Mouse (Mus musculus): ENCODE measurements around the gene Ptov1. TPM values are rescaled to one million over a fixed set of nuclear protein-coding genes. Genes with fewer than 3 reads are reported as not detected.
A peak's percentile ranks its signal among the peaks of the same experiment; 100 is the strongest.

The Ptov1 gene
- total and polyA plus RNA-seq, 3 experiments = 33.2 to 145 (median 75.4) TPM

GRCm38 (mm10) chr7:44863210-44863609 lies 6.4 kb downstream of the Ptov1 start:
- Histone ChIP-seq H3K36me3 (replicated peaks) (peaks cover 96% of the 10 kb centered on the region), H3K27me3 (ENCODE audit: insufficient read depth, low read length) (no peaks in the 10 kb centered on the region), H3K4me3 (ENCODE audit: low read depth, low read length) (no peak overlapping the region), H3K9me3 (replicated peaks) (peaks cover 4% of the 10 kb centered on the region; the same call in 1 of the 2 replicates), H3K4me1 (ENCODE audit: insufficient read depth, low read depth, low read length) (peaks cover 86% of the 10 kb centered on the region)
- no peak for ATAC-seq (ENCODE audit: extremely low read depth, insufficient number of reproducible peaks, low FRiP score, poor library complexity, severe bottlenecking)
- DNase-seq (ENCODE audit: low spot score) = no peak
- TF ChIP-seq CTCF (IDR thresholded peaks at IDR 0.05; ENCODE audit: low read depth, low read length) (no peak), GATA1 (IDR thresholded peaks at IDR 0.05; ENCODE audit: borderline replicate concordance, low read length) (no peak), TAL1 (conservative IDR thresholded peaks at IDR 0.05; ENCODE audit: low read depth, low read length) (no peak), GATA2 (IDR thresholded peaks at IDR 0.05; ENCODE audit: borderline replicate concordance, low read depth, low read length) (no peak), POLR2AphosphoS5 (IDR thresholded peaks at IDR 0.05; ENCODE audit: insufficient replicate concordance, low read depth, low read length) (no peak)

- no peak for ATAC-seq (ENCODE audit: extremely low read depth, insufficient number of reproducible peaks, low FRiP score, poor library complexity, severe bottlenecking)
- no peak for DNase-seq (ENCODE audit: low spot score)
- Histone ChIP-seq H3K27me3 (ENCODE audit: insufficient read depth, low read length) (no peaks in the 10 kb centered on the region), H3K4me1 (ENCODE audit: insufficient read depth, low read depth, low read length) (peaks cover 84% of the 10 kb centered on the region), H3K4me3 (ENCODE audit: low read depth, low read length) (no peak overlapping the region), H3K9me3 (replicated peaks) (peaks cover 4% of the 10 kb centered on the region; the same call in 1 of the 2 replicates), H3K36me3 (replicated peaks) (peaks cover 92% of the 10 kb centered on the region)
- TF ChIP-seq POLR2AphosphoS5 (IDR thresholded peaks at IDR 0.05; ENCODE audit: insufficient replicate concordance, low read depth, low read length) (no peak), GATA1 (IDR thresholded peaks at IDR 0.05; ENCODE audit: borderline replicate concordance, low read length) (no peak), CTCF (IDR thresholded peaks at IDR 0.05; ENCODE audit: low read depth, low read length) (no peak), GATA2 (IDR thresholded peaks at IDR 0.05; ENCODE audit: borderline replicate concordance, low read depth, low read length) (no peak), TAL1 (conservative IDR thresholded peaks at IDR 0.05; ENCODE audit: low read depth, low read length) (no peak)
Observed at GRCm38 (mm10) chr7:44862434-44862833, 7.2 kb downstream of the Ptov1 start.

- peaks cover 4% of the 10 kb centered on the region; the same call in 1 of the 2 replicates for H3K9me3 ChIP-seq (replicated peaks)
- H3K27me3 ChIP-seq (ENCODE audit: insufficient read depth, low read length) = no peaks in the 10 kb centered on the region
- DNase-seq (ENCODE audit: low spot score) (no peak), ATAC-seq (ENCODE audit: extremely low read depth, insufficient number of reproducible peaks, low FRiP score, poor library complexity, severe bottlenecking) (no peak)
- H3K4me1 ChIP-seq (ENCODE audit: insufficient read depth, low read depth, low read length) = peaks cover 82% of the 10 kb centered on the region
- H3K4me3 ChIP-seq (ENCODE audit: low read depth, low read length) = no peak overlapping the region; the same call in 1 of the 2 replicates
- TF ChIP-seq POLR2AphosphoS5 (IDR thresholded peaks at IDR 0.05; ENCODE audit: insufficient replicate concordance, low read depth, low read length) (no peak), TAL1 (conservative IDR thresholded peaks at IDR 0.05; ENCODE audit: low read depth, low read length) (no peak), CTCF (IDR thresholded peaks at IDR 0.05; ENCODE audit: low read depth, low read length) (no peak), GATA1 (IDR thresholded peaks at IDR 0.05; ENCODE audit: borderline replicate concordance, low read length) (no peak), GATA2 (IDR thresholded peaks at IDR 0.05; ENCODE audit: borderline replicate concordance, low read depth, low read length) (no peak)
- H3K36me3 ChIP-seq (replicated peaks) = peaks cover 83% of the 10 kb centered on the region
Observed at GRCm38 (mm10) chr7:44861429-44861816, 8.2 kb downstream of the Ptov1 start.

- peaks cover 77% of the 10 kb centered on the region for H3K36me3 ChIP-seq (replicated peaks)
- H3K4me3 ChIP-seq (ENCODE audit: low read depth, low read length) = no peak overlapping the region
- H3K4me1 ChIP-seq (ENCODE audit: insufficient read depth, low read depth, low read length) = peaks cover 80% of the 10 kb centered on the region
- TF ChIP-seq TAL1 (conservative IDR thresholded peaks at IDR 0.05; ENCODE audit: low read depth, low read length) = no peak
- TF ChIP-seq CTCF (IDR thresholded peaks at IDR 0.05; ENCODE audit: low read depth, low read length) = peak; percentile 95
- TF ChIP-seq GATA2 (IDR thresholded peaks at IDR 0.05; ENCODE audit: borderline replicate concordance, low read depth, low read length) = no peak
- ATAC-seq (ENCODE audit: extremely low read depth, insufficient number of reproducible peaks, low FRiP score, poor library complexity, severe bottlenecking) (0 out of 2 replicates have a peak, but pooled peaks have one; percentile 16), DNase-seq (ENCODE audit: low spot score) (peak; percentile 61)
- no peaks in the 10 kb centered on the region for H3K27me3 ChIP-seq (ENCODE audit: insufficient read depth, low read length)
- H3K9me3 ChIP-seq (replicated peaks) = peaks cover 4% of the 10 kb centered on the region; the same call in 1 of the 2 replicates
Observed at GRCm38 (mm10) chr7:44860576-44861428, 8.8 kb downstream of the Ptov1 start.

- peaks cover 77% of the 10 kb centered on the region for H3K36me3 ChIP-seq (replicated peaks)
- peaks cover 80% of the 10 kb centered on the region for H3K4me1 ChIP-seq (ENCODE audit: insufficient read depth, low read depth, low read length)
- peaks cover 4% of the 10 kb centered on the region; the same call in 1 of the 2 replicates for H3K9me3 ChIP-seq (replicated peaks)
- no peak for ATAC-seq (ENCODE audit: extremely low read depth, insufficient number of reproducible peaks, low FRiP score, poor library complexity, severe bottlenecking)
- DNase-seq (ENCODE audit: low spot score) = no peak
- H3K27me3 ChIP-seq (ENCODE audit: insufficient read depth, low read length) = no peaks in the 10 kb centered on the region
- no peak for TF ChIP-seq POLR2AphosphoS5 (IDR thresholded peaks at IDR 0.05; ENCODE audit: insufficient replicate concordance, low read depth, low read length)
- H3K4me3 ChIP-seq (ENCODE audit: low read depth, low read length) = no peak overlapping the region
Observed at GRCm38 (mm10) chr7:44859896-44860295, 9.7 kb downstream of the Ptov1 start.

GRCm38 (mm10) chr7:44857905-44858304 lies 11.7 kb downstream of the Ptov1 start:
- Histone ChIP-seq H3K27me3 (ENCODE audit: insufficient read depth, low read length) (no peaks in the 10 kb centered on the region), H3K4me3 (ENCODE audit: low read depth, low read length) (peak overlapping the region; percentile 86), H3K36me3 (replicated peaks) (peaks cover 77% of the 10 kb centered on the region), H3K9me3 (replicated peaks) (peaks cover 11% of the 10 kb centered on the region), H3K4me1 (ENCODE audit: insufficient read depth, low read depth, low read length) (peaks cover 81% of the 10 kb centered on the region)
- ATAC-seq (ENCODE audit: extremely low read depth, insufficient number of reproducible peaks, low FRiP score, poor library complexity, severe bottlenecking) (peak; percentile 26; the same call in 1 of the 2 replicates), DNase-seq (ENCODE audit: low spot score) (peak; percentile 69)
- no peak for TF ChIP-seq CTCF (IDR thresholded peaks at IDR 0.05; ENCODE audit: low read depth, low read length)
- TF ChIP-seq POLR2AphosphoS5 (IDR thresholded peaks at IDR 0.05; ENCODE audit: insufficient replicate concordance, low read depth, low read length) = no peak
- TF ChIP-seq TAL1 (conservative IDR thresholded peaks at IDR 0.05; ENCODE audit: low read depth, low read length) = no peak
- no peak for TF ChIP-seq GATA2 (IDR thresholded peaks at IDR 0.05; ENCODE audit: borderline replicate concordance, low read depth, low read length)
- no peak for TF ChIP-seq GATA1 (IDR thresholded peaks at IDR 0.05; ENCODE audit: borderline replicate concordance, low read length)
